Mouse (Mus musculus): ENCODE results near the gene Olfr943. TPM values are rescaled to one million over a fixed set of nuclear protein-coding genes. Genes with fewer than 3 reads are reported as not detected.

The Olfr943 gene
- polyA plus RNA-seq (2017; shearing (Covaris generic)), result 0.10 TPM

DNA sequence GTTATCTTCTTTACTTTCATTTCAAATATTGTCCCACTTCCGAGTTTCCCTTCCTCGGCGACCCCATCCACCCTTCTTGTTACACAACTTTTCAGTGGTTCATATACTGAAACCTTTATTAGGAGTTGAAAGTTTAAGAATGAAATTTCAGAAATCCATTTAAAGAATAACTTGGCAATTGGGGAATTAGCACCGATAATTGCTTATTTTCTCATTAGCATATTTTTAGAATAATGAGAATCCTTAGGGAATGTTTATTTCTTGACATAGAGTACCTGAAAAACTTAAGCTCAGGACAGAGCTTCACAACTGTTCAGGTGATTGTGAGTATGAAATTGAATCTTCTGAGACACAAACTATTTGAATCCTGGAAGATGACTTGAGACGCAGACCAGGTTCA is at the start of gene Olfr943:
Gene Olfr943, plus strand, starts transcription at position 301 of the 400 bp plus-strand sequence.

DNA sequence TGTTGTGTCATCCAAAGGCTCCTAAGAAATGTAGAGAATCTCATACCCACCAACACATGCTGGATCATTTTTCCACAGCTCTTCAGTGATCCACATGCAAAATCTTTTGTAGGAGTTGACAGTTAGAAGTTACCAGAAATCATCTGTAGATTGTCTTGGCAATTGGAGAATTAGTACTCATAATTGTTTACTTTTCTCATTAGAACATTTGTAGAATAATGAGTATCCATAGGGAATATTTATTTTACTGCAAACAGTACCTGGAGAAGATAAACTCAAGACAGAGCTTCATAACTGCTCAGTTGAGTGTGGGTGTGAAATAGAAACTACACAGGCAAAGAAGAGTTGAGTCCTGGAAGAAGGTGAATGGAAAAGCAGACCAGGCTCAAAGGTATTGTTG is 38.3 kb upstream of the Olfr943 start, which contains the start of gene Olfr27:
Gene Olfr27, plus strand, starts transcription at position 301 of the 400 bp plus-strand sequence.

DNA sequence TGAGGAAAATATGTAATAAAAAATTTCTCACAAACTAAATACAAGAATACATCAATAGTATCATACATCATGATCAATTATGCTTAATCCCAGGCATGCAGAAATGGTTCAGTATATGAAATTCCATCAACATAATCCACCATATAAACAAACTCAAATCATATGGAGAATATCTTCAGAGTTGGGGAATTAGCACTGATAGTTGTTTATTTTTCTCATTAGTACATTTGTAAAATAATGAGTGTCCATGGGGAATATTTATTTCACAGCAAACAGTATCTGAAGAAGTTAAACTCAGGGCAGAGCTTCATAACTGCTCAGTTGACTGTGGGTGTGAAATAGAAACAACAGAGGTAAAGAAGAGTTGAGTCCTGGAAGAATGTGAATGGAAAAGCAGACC is 35.5 kb downstream of the Olfr943 start, which contains the start of gene Olfr944:
Gene Olfr944, plus strand, starts transcription at position 301 of the 400 bp plus-strand sequence.

Other genes with a start within 250 kb of the Olfr943 start
- gene Olfr930, start 236.5 kb upstream of the Olfr943 start, polyA plus RNA-seq (2017; shearing (Covaris generic)), result not detected
- 0.19 TPM for gene Olfr933, start 194.0 kb upstream of the Olfr943 start, polyA plus RNA-seq (2017; shearing (Covaris generic))
- not detected for gene Olfr934, start 178.0 kb upstream of the Olfr943 start, polyA plus RNA-seq (2017; shearing (Covaris generic))
- gene Olfr935, start 166.6 kb upstream of the Olfr943 start, polyA plus RNA-seq (2017; shearing (Covaris generic)), result not detected
- gene Olfr146, start 142.9 kb upstream of the Olfr943 start, polyA plus RNA-seq (2017; shearing (Covaris generic)), result not detected
- gene Olfr937, start 101.4 kb upstream of the Olfr943 start, polyA plus RNA-seq (2017; shearing (Covaris generic)), result not detected
- not detected for gene Olfr938, start 87.4 kb upstream of the Olfr943 start, polyA plus RNA-seq (2017; shearing (Covaris generic))
- gene Olfr27, start 38.2 kb upstream of the Olfr943 start, polyA plus RNA-seq (2017; shearing (Covaris generic)), result not detected
- gene Olfr944, start 35.6 kb downstream of the Olfr943 start, polyA plus RNA-seq (2017; shearing (Covaris generic)), result not detected
- gene Olfr1537, start 83.7 kb downstream of the Olfr943 start, polyA plus RNA-seq (2017; shearing (Covaris generic)), result not detected
- gene Olfr945, start 110.5 kb downstream of the Olfr943 start, polyA plus RNA-seq (2017; shearing (Covaris generic)), result not detected
- gene Olfr948, start 159.7 kb downstream of the Olfr943 start, polyA plus RNA-seq (2017; shearing (Covaris generic)), result not detected
- gene Olfr951, start 221.1 kb downstream of the Olfr943 start, polyA plus RNA-seq (2017; shearing (Covaris generic)), result not detected